Mouse (Mus musculus) stomach, embryonic 16.5 days (tissue): ENCODE results near the gene Akr1e1. TPM values are rescaled to one million over a fixed set of nuclear protein-coding genes. Genes with fewer than 3 reads are reported as not detected.

Source experiments
- ATAC-seq: fragments of 200-750 bp; cut with Nextera tagmentation; 2 replicates; pipeline ENCODE4 v1.8.0; 2017; ENCODE audit warnings: moderate number of reproducible peaks, moderate TSS enrichment; ENCODE audit not compliant: insufficient read depth, low FRiP score
- H3K27ac ChIP-seq: fragments of 300-500 bp; sonication (generic); 2 replicates; pipeline ENCODE4 v1.5.1; 2014; ENCODE audit warnings: low read length
- H3K27me3 ChIP-seq: fragments of 300-500 bp; sonication (generic); 2 replicates; pipeline ENCODE4 v1.6.1; 2014; ENCODE audit warnings: low read length, control low read depth, mixed read lengths; ENCODE audit not compliant: control insufficient read depth, insufficient read depth
- H3K36me3 ChIP-seq: fragments of 300-500 bp; sonication (generic); 2 replicates; pipeline ENCODE4 v1.6.1; 2014; ENCODE audit warnings: low read length; ENCODE audit not compliant: control insufficient read depth, insufficient read depth
- H3K4me1 ChIP-seq: fragments of 300-500 bp; sonication (generic); 2 replicates; pipeline ENCODE4 v1.6.1; 2014; ENCODE audit warnings: low read length, control low read depth, mixed read lengths; ENCODE audit not compliant: control insufficient read depth, insufficient read depth
- H3K4me2 ChIP-seq: fragments of 300-500 bp; sonication (generic); 2 replicates; pipeline ENCODE4 v1.6.1; 2014; ENCODE audit warnings: low read depth, low read length, mixed read lengths
- H3K4me3 ChIP-seq: fragments of 300-500 bp; sonication (generic); replicated peaks from 2 replicates; pipeline ENCODE4 v1.5.1; 2014; ENCODE audit warnings: mild to moderate bottlenecking, low read length
- H3K9ac ChIP-seq: fragments of 300-500 bp; sonication (generic); 2 replicates; pipeline ENCODE4 v1.6.1; 2014; ENCODE audit warnings: low read length
- H3K9me3 ChIP-seq: fragments of 300-500 bp; sonication (generic); replicated peaks from 2 replicates; pipeline ENCODE4 v1.6.1; 2016; ENCODE audit warnings: low read length, control low read depth; ENCODE audit not compliant: control insufficient read depth
- WGBS: fragments of 180-500 bp; shearing (Covaris S2); extraction: QIAGEN DNeasy Blood & Tissue Kit; methylation state at CpG from one replicate; pipeline ENCODE4 v1.1.7; 2014; 5-methylcytosine and 5-hydroxymethylcytosine counted together
- polyA plus RNA-seq: library from polyadenylated mRNA; unstranded; fragments of >200 nt; fragmentation: Nextera tagmentation; extraction: Ambion mirVana; gene quantifications from 2 replicates; pipeline ENCODE4 v1.2.1, GENCODE M21; 2015

The Akr1e1 gene
- polyA plus RNA-seq, 1 experiment from 2014 or later, result 46.9 TPM

DNA sequence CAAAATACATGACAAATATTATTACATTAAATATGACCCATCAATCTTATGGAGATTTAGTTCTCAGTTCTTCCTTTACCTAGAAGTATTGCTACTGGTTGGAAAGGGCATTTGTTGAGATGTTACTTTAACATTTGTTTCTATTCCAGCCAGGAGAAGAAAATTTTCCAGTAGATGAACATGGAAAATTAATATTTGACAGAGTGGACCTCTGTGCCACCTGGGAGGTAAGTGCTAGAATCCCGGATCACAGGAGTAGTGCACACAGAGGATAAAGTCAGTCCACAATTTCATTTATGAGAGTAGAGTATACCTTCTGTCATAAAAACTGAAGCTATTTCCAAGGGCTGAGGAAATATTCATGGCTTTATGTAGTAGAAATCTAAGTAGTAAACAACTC, 32.1 kb downstream of the Akr1e1 start:
- Histone ChIP-seq H3K27ac (no peak overlapping the region), H3K4me1 (no peaks in the 10 kb centered on the region), H3K9me3 (no peaks in the 10 kb centered on the region), H3K4me2 (no peak overlapping the region), H3K9ac (no peak overlapping the region), H3K27me3 (no peaks in the 10 kb centered on the region), H3K36me3 (no peaks in the 10 kb centered on the region), H3K4me3 (no peak overlapping the region)
- ATAC-seq, result no peak
- 88% methylated on average over 1 of the region's 1 CpGs for WGBS

GRCm38 (mm10) chr13:4573871-4574270, 35.1 kb downstream of the Akr1e1 start, which contains the start of gene Akr1c21:
Gene Akr1c21 (plus strand): TSS chr13:4574075.
- WGBS, result 38% methylated on average over 1 of the region's 1 CpGs
- H3K4me1 ChIP-seq, result no peaks in the 10 kb centered on the region
- no peaks in the 10 kb centered on the region for H3K9me3 ChIP-seq
- no peak within 1 kb of the TSS for H3K4me2 ChIP-seq
- H3K36me3 ChIP-seq, result no peaks in the 10 kb centered on the region
- H3K4me3 ChIP-seq, result no peak within 1 kb of the TSS
- no peak for ATAC-seq
- no peak within 1 kb of the TSS for H3K27ac ChIP-seq
- no peaks in the 10 kb centered on the region for H3K27me3 ChIP-seq
- H3K9ac ChIP-seq, result no peak within 1 kb of the TSS

DNA sequence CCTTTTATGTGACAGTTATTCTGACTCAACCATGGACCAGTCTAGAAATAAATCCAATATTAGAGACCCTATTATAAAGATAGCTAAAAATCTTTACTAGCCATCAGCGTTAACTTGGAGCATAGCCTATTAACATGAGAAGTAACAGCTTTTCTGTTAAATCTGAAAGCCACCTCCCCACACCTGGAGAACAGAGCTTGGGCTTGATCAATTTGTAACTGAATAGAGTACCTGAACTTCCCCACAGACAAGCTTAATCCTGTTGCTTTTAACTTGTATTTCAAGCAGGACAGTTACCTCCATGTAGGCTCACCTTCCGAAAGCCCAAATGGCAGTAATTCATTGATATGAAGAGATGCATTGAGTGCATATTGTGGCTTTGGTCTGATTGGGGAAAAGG, 43.0 kb downstream of the Akr1e1 start:
- Histone ChIP-seq H3K4me3 (no peak overlapping the region), H3K9ac (no peak overlapping the region), H3K27me3 (no peaks in the 10 kb centered on the region), H3K4me2 (no peak overlapping the region), H3K4me1 (no peaks in the 10 kb centered on the region), H3K36me3 (no peaks in the 10 kb centered on the region), H3K27ac (no peak overlapping the region), H3K9me3 (no peaks in the 10 kb centered on the region)
- WGBS, result 80% methylated on average over 2 of the region's 2 CpGs
- ATAC-seq, result no peak

DNA sequence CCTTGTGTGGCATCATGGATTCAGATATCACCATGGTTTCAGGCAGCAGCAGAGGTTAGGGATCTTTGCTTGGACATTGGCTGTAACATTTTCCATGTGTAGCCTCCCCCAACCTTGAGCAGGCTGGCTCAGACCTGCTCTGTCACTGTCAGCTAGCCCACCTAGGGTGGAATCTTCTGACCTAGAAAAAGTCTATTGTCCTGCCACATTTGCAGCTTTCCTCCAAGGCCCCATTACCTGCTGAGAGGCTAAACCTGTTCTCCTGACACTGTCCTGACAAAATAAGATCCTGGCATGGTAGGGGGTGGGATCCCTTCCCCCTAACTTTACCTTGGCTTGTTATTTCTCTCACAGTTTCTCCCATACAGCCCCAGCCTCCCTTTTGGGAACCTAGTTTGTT, 48.5 kb downstream of the Akr1e1 start:
- Histone ChIP-seq H3K27me3 (no peaks in the 10 kb centered on the region), H3K36me3 (no peaks in the 10 kb centered on the region), H3K9ac (no peak overlapping the region), H3K9me3 (no peaks in the 10 kb centered on the region), H3K4me1 (no peaks in the 10 kb centered on the region), H3K4me2 (no peak overlapping the region), H3K4me3 (no peak overlapping the region), H3K27ac (no peak overlapping the region)
- no peak for ATAC-seq

- H3K4me2 ChIP-seq, result no peak overlapping the region
- no peak overlapping the region for H3K9ac ChIP-seq
- H3K4me1 ChIP-seq, result no peaks in the 10 kb centered on the region
- 74% methylated on average over 1 of the region's 1 CpGs for WGBS
- no peak overlapping the region for H3K4me3 ChIP-seq
- H3K36me3 ChIP-seq, result no peaks in the 10 kb centered on the region
- no peak for ATAC-seq
- no peak overlapping the region for H3K27ac ChIP-seq
- H3K9me3 ChIP-seq, result no peaks in the 10 kb centered on the region
- H3K27me3 ChIP-seq, result no peaks in the 10 kb centered on the region
Observed at GRCm38 (mm10) chr13:4559143-4559542, 49.8 kb downstream of the Akr1e1 start.

Other genes with a start within 250 kb of the Akr1e1 start
- 0.13 TPM in 1 of 2 replicates, not detected in the other for gene Akr1c6, start 174.9 kb downstream of the Akr1e1 start, polyA plus RNA-seq
- not detected in 2 replicates for gene Akr1c20, start 85.8 kb downstream of the Akr1e1 start, polyA plus RNA-seq
- not detected in 2 replicates for gene Akr1c21, start 35.1 kb downstream of the Akr1e1 start, polyA plus RNA-seq